Mouse (Mus musculus): ENCODE data around the gene Plekha6. TPM values are rescaled to one million over a fixed set of nuclear protein-coding genes. Genes with fewer than 3 reads are reported as not detected.

Plekha6 gene
- polyA plus RNA-seq, 1 experiment from 2014 or later, result 18.8 TPM

DNA sequence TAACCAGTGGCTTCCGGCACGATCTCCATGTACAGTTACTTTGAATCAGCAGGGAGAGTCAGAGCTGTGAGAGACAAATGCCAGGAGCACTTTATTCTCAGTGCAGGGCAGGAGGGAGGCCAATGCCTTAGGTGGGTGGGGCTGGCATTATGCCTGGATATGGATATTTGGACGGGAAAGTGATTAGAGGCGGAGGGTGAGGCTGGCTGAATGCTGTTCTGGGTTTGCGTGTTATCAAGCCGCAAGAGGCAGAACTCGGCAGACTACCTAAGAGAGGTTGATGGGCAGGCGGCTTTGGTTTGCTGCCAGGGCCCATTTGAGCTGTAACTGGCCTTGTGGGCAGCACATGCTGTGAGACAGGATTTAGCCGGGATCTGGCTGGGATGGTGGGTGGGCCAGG lies 62.9 kb downstream of the Plekha6 start:
- Histone ChIP-seq H3K4me1 (replicated peaks; ENCODE audit: control insufficient read depth, insufficient read depth, low read length) (peaks cover 18% of the 10 kb centered on the region; the same call in 1 of the 2 replicates), H3K4me2 (ENCODE audit: low read depth, low read length, severe bottlenecking) (no peak overlapping the region), H3K36me3 (ENCODE audit: control insufficient read depth, insufficient read depth, low read length) (no peaks in the 10 kb centered on the region), H3K4me3 (ENCODE audit: low read depth, low read length) (no peak overlapping the region), H3K27ac (ENCODE audit: low read depth, low read length) (no peak overlapping the region), H3K9me3 (ENCODE audit: control insufficient read depth, low read length) (no peaks in the 10 kb centered on the region), H3K9ac (ENCODE audit: low read length) (no peak overlapping the region), H3K27me3 (ENCODE audit: control insufficient read depth, insufficient read depth, low read length) (no peaks in the 10 kb centered on the region)
- ATAC-seq (replicated peaks; ENCODE audit: low FRiP score) (no peak), DNase-seq (ENCODE audit: low spot score) (no peak)
- WGBS, result 25% methylated on average over 9 of the region's 9 CpGs

DNA sequence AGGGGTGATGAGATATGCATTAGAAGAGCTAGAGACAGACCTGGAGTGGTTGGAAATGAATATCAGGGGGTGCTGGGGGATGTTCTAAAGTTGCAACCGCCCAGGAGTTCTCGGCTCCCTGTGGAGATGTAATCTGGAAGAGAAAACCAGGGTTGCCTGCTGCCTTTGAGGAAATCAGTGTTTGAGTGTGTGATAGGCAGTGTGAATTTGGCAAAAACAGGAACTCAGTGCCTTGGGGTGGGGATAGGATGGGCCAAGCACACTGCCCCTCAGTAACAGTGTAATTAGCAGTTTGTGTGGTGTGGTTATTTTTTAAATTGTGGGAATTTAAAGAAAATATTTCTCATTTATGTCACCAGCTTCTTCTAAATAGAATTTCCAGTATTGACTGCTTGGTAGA lies 63.4 kb downstream of the Plekha6 start:
- Histone ChIP-seq H3K9ac (ENCODE audit: low read length) (no peak overlapping the region), H3K4me3 (ENCODE audit: low read depth, low read length) (no peak overlapping the region), H3K36me3 (ENCODE audit: control insufficient read depth, insufficient read depth, low read length) (no peaks in the 10 kb centered on the region), H3K4me1 (replicated peaks; ENCODE audit: control insufficient read depth, insufficient read depth, low read length) (peaks cover 18% of the 10 kb centered on the region; the same call in 1 of the 2 replicates), H3K9me3 (ENCODE audit: control insufficient read depth, low read length) (no peaks in the 10 kb centered on the region), H3K27ac (ENCODE audit: low read depth, low read length) (no peak overlapping the region), H3K4me2 (ENCODE audit: low read depth, low read length, severe bottlenecking) (no peak overlapping the region), H3K27me3 (ENCODE audit: control insufficient read depth, insufficient read depth, low read length) (no peaks in the 10 kb centered on the region)
- DNase-seq (ENCODE audit: low spot score) (no peak), ATAC-seq (replicated peaks; ENCODE audit: low FRiP score) (no peak)
- 24% methylated on average over 2 of the region's 2 CpGs for WGBS

GRCm38 (mm10) chr1:133228809-133229487 lies 64.9 kb downstream of the Plekha6 start:
- WGBS, result 56% methylated on average over 9 of the region's 9 CpGs

DNA sequence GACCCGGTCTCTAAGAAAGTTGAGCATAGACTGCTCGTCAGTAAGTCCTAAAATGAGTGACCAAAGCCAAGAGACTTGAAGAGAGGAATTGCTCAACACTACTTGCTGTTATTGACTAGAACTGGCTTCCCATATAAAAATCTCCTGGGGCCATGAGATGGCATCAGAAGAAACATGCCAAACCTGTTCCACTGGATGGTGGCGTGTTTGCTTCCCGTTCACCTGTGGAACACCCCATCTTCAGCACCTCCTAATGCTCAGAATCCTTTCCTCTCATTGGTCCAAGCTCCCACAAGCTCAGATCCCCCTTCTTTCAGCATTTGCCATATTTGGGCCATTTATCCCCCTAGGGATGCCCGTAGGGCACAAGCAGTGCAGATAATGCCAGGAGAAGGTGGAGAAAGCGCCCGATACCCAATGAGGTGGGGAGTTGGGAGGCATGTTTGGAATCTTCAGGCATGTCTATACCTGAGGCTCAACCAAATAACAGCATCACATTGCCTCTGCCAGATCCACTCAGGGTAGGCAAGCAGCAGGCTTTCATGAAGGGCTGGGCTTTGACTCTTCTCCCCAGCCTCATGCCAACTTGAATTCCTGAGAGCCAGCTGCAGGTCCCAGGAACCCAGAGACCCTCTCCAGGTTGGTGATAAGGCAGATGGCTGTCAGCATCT lies 67.6 kb downstream of the Plekha6 start:
- H3K4me3 ChIP-seq (ENCODE audit: low read depth, low read length), result no peak overlapping the region
- no peaks in the 10 kb centered on the region for H3K36me3 ChIP-seq (ENCODE audit: control insufficient read depth, insufficient read depth, low read length)
- H3K27ac ChIP-seq (ENCODE audit: low read depth, low read length), result no peak overlapping the region
- DNase-seq (ENCODE audit: low spot score) (no peak), ATAC-seq (replicated peaks; ENCODE audit: low FRiP score) (no peak)
- WGBS, result 94% methylated on average over 7 of the region's 7 CpGs
- no peaks in the 10 kb centered on the region for H3K9me3 ChIP-seq (ENCODE audit: control insufficient read depth, low read length)
- peaks cover 15% of the 10 kb centered on the region; the same call in 1 of the 2 replicates for H3K4me1 ChIP-seq (replicated peaks; ENCODE audit: control insufficient read depth, insufficient read depth, low read length)
- no peak overlapping the region for H3K9ac ChIP-seq (ENCODE audit: low read length)
- H3K27me3 ChIP-seq (ENCODE audit: control insufficient read depth, insufficient read depth, low read length), result no peaks in the 10 kb centered on the region
- H3K4me2 ChIP-seq (ENCODE audit: low read depth, low read length, severe bottlenecking), result no peak overlapping the region

More at GRCm38 (mm10) chr1:133228809-133229487, 64.9 kb downstream of the Plekha6 start:
- Histone ChIP-seq H3K27ac (ENCODE audit: low read depth, low read length) (no peak overlapping the region), H3K4me3 (ENCODE audit: low read depth, low read length) (no peak overlapping the region), H3K9ac (ENCODE audit: low read length) (no peak overlapping the region), H3K36me3 (ENCODE audit: control insufficient read depth, insufficient read depth, low read length) (no peaks in the 10 kb centered on the region), H3K4me2 (ENCODE audit: low read depth, low read length, severe bottlenecking) (no peak overlapping the region), H3K4me1 (replicated peaks; ENCODE audit: control insufficient read depth, insufficient read depth, low read length) (peaks cover 18% of the 10 kb centered on the region; the same call in 1 of the 2 replicates), H3K9me3 (ENCODE audit: control insufficient read depth, low read length) (no peaks in the 10 kb centered on the region), H3K27me3 (ENCODE audit: control insufficient read depth, insufficient read depth, low read length) (no peaks in the 10 kb centered on the region)
- DNase-seq (ENCODE audit: low spot score) (no peak), ATAC-seq (replicated peaks; ENCODE audit: low FRiP score) (no peak)

- Histone ChIP-seq H3K36me3 (ENCODE audit: control insufficient read depth, insufficient read depth, low read length) (no peaks in the 10 kb centered on the region), H3K27ac (ENCODE audit: low read depth, low read length) (no peak overlapping the region), H3K9ac (ENCODE audit: low read length) (no peak overlapping the region), H3K27me3 (ENCODE audit: control insufficient read depth, insufficient read depth, low read length) (no peaks in the 10 kb centered on the region), H3K4me2 (ENCODE audit: low read depth, low read length, severe bottlenecking) (no peak overlapping the region), H3K9me3 (ENCODE audit: control insufficient read depth, low read length) (no peaks in the 10 kb centered on the region), H3K4me1 (replicated peaks; ENCODE audit: control insufficient read depth, insufficient read depth, low read length) (peaks cover 11% of the 10 kb centered on the region; the same call in 1 of the 2 replicates), H3K4me3 (ENCODE audit: low read depth, low read length) (no peak overlapping the region)
- WGBS, result 52% methylated on average over 5 of the region's 5 CpGs
- ATAC-seq (replicated peaks; ENCODE audit: low FRiP score), result no peak
- DNase-seq (ENCODE audit: low spot score), result no peak
Measured at GRCm38 (mm10) chr1:133235909-133236308, 71.9 kb downstream of the Plekha6 start.

DNA sequence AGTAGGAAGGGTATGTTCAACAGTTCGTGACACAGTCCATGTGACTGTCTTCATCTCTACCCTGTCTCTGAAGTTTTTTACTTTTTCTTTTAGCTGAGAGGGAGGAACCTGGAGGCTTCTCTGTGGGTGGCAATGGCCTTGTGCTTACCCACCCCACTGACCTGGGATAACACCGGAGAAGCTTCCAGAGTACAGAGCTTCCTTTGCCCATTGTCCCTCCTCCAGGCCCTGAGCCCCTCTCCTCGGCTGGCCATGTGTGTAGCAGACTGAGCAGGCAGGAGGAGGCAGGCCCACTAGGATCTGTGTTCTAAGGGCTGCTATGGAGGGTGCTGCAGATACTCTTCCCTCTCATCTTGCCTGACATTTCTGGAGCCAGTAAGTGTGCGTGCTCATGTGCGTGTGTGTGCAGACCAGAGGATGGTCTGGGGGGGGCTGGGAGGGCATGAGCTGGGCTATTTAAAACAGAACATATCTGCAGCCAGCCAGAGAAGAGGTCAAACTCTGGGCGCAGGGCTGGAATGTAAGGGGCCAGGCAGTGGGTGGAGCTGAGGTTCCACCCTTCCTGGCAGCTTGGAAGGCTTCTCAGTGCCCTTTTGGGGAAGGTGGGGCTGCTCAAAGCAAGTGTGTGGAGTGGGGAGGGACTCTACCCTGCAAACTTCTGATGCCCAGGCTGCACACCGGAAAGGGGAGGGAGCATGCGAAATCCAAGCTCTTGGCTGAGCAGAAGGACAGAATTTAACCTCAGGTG lies 72.9 kb downstream of the Plekha6 start:
- DNase-seq (ENCODE audit: low spot score), result no peak

GRCm38 (mm10) chr1:133237670-133238069 lies 73.7 kb downstream of the Plekha6 start:
- no peaks in the 10 kb centered on the region for H3K36me3 ChIP-seq (ENCODE audit: control insufficient read depth, insufficient read depth, low read length)
- no peak for ATAC-seq (replicated peaks; ENCODE audit: low FRiP score)
- no peak overlapping the region for H3K4me3 ChIP-seq (ENCODE audit: low read depth, low read length)
- H3K4me2 ChIP-seq (ENCODE audit: low read depth, low read length, severe bottlenecking), result no peak overlapping the region
- no peak overlapping the region for H3K9ac ChIP-seq (ENCODE audit: low read length)
- no peak overlapping the region for H3K27ac ChIP-seq (ENCODE audit: low read depth, low read length)
- H3K4me1 ChIP-seq (replicated peaks; ENCODE audit: control insufficient read depth, insufficient read depth, low read length), result peaks cover 11% of the 10 kb centered on the region; the same call in 1 of the 2 replicates
- H3K9me3 ChIP-seq (ENCODE audit: control insufficient read depth, low read length), result no peaks in the 10 kb centered on the region
- H3K27me3 ChIP-seq (ENCODE audit: control insufficient read depth, insufficient read depth, low read length), result no peaks in the 10 kb centered on the region
- WGBS, result 70% methylated on average over 11 of the region's 11 CpGs
- DNase-seq (ENCODE audit: low spot score), result no peak

More for the DNA sequence above, 72.9 kb downstream of the Plekha6 start:
- Histone ChIP-seq H3K27me3 (ENCODE audit: control insufficient read depth, insufficient read depth, low read length) (no peaks in the 10 kb centered on the region), H3K4me3 (ENCODE audit: low read depth, low read length) (no peak overlapping the region), H3K9ac (ENCODE audit: low read length) (no peak overlapping the region), H3K36me3 (ENCODE audit: control insufficient read depth, insufficient read depth, low read length) (no peaks in the 10 kb centered on the region), H3K9me3 (ENCODE audit: control insufficient read depth, low read length) (no peaks in the 10 kb centered on the region), H3K27ac (ENCODE audit: low read depth, low read length) (no peak overlapping the region), H3K4me1 (replicated peaks; ENCODE audit: control insufficient read depth, insufficient read depth, low read length) (peaks cover 11% of the 10 kb centered on the region; the same call in 1 of the 2 replicates), H3K4me2 (ENCODE audit: low read depth, low read length, severe bottlenecking) (no peak overlapping the region)
- 44% methylated on average over 8 of the region's 8 CpGs for WGBS
- no peak for ATAC-seq (replicated peaks; ENCODE audit: low FRiP score)

GRCm38 (mm10) chr1:133239121-133239812 lies 75.3 kb downstream of the Plekha6 start:
- H3K36me3 ChIP-seq (ENCODE audit: control insufficient read depth, insufficient read depth, low read length), result no peaks in the 10 kb centered on the region

More at GRCm38 (mm10) chr1:133239121-133239812, 75.3 kb downstream of the Plekha6 start:
- H3K4me3 ChIP-seq (ENCODE audit: low read depth, low read length), result no peak overlapping the region
- no peak overlapping the region for H3K4me2 ChIP-seq (ENCODE audit: low read depth, low read length, severe bottlenecking)
- ATAC-seq (replicated peaks; ENCODE audit: low FRiP score), result no peak
- DNase-seq (ENCODE audit: low spot score), result no peak
- 60% methylated on average over 6 of the region's 6 CpGs for WGBS
- no peaks in the 10 kb centered on the region for H3K27me3 ChIP-seq (ENCODE audit: control insufficient read depth, insufficient read depth, low read length)
- peaks cover 8% of the 10 kb centered on the region; the same call in 1 of the 2 replicates for H3K4me1 ChIP-seq (replicated peaks; ENCODE audit: control insufficient read depth, insufficient read depth, low read length)
- no peaks in the 10 kb centered on the region for H3K9me3 ChIP-seq (ENCODE audit: control insufficient read depth, low read length)
- H3K27ac ChIP-seq (ENCODE audit: low read depth, low read length), result no peak overlapping the region
- H3K9ac ChIP-seq (ENCODE audit: low read length), result no peak overlapping the region

Data from forebrain, embryonic 11.5 days (tissue).